Mouse (Mus musculus) forebrain, postnatal 0 days (tissue): ENCODE results near the gene Ctf2. TPM values are rescaled to one million over a fixed set of nuclear protein-coding genes. Genes with fewer than 3 reads are reported as not detected.
"Not testable (repeated sequence)": the region's sequence is repeated elsewhere in the genome, so short reads cannot be mapped to it uniquely, and the experiment has no call there.

Experiments
- ATAC-seq: fragments of 200-750 bp; cut with Nextera tagmentation; 2 replicates; pipeline ENCODE4 v1.8.0; 2017; ENCODE audit warnings: mild to moderate bottlenecking, moderate library complexity
- DNase-seq: peaks from one replicate; pipeline ENCODE4 v3.0.0-alpha.2; 2015
- H3K27ac ChIP-seq: fragments of 300-500 bp; sonication (generic); 2 replicates; pipeline ENCODE4 v1.5.1; 2014; ENCODE audit warnings: low read depth, mild to moderate bottlenecking, antibody characterized with exemption, low read length, moderate library complexity, mixed read lengths
- H3K27me3 ChIP-seq: fragments of 300-500 bp; sonication (generic); 2 replicates; pipeline ENCODE4 v1.6.1; 2014; ENCODE audit warnings: mild to moderate bottlenecking, low read length, mixed read lengths; ENCODE audit not compliant: insufficient read depth
- H3K36me3 ChIP-seq: fragments of 300-500 bp; sonication (generic); 2 replicates; pipeline ENCODE4 v1.6.1; 2014; ENCODE audit warnings: mild to moderate bottlenecking, moderate library complexity; ENCODE audit not compliant: insufficient read depth
- H3K4me1 ChIP-seq: fragments of 300-500 bp; sonication (generic); 2 replicates; pipeline ENCODE4 v1.6.1; 2014; ENCODE audit warnings: antibody characterized with exemption; ENCODE audit not compliant: insufficient read depth
- H3K4me2 ChIP-seq: fragments of 300-500 bp; sonication (generic); 2 replicates; pipeline ENCODE4 v1.6.1; 2014; ENCODE audit warnings: low read depth, mild to moderate bottlenecking, moderate library complexity
- H3K4me3 ChIP-seq: fragments of 300-500 bp; sonication (generic); 2 replicates; pipeline ENCODE4 v1.5.1; 2014; ENCODE audit warnings: low read depth, low read length, mixed read lengths
- H3K9ac ChIP-seq: fragments of 300-500 bp; sonication (generic); 2 replicates; pipeline ENCODE4 v1.6.1; 2014; ENCODE audit warnings: mild to moderate bottlenecking
- H3K9me3 ChIP-seq: fragments of 300-500 bp; sonication (generic); 2 replicates; pipeline ENCODE4 v1.6.1; 2016; ENCODE audit warnings: low read length
- CTCF ChIP-seq: sonication (generic); IDR thresholded peaks from 2 replicates; pipeline ENCODE4 v1.5.1; 2016; ENCODE audit warnings: antibody characterized with exemption, control low read depth, low read depth
- WGBS: fragments of 180-500 bp; shearing (Covaris S2); extraction: QIAGEN DNeasy Blood & Tissue Kit; methylation state at CpG from one replicate; pipeline ENCODE4 v1.1.7; 2014; 5-methylcytosine and 5-hydroxymethylcytosine counted together
- polyA plus RNA-seq: library from polyadenylated mRNA; unstranded; fragments of >200 nt; fragmentation: Nextera tagmentation; extraction: Ambion mirVana; gene quantifications from 2 replicates; pipeline ENCODE4 v1.2.1, GENCODE M21; 2015
- total RNA-seq: library from RNA; depleted of rRNA; stranded (reverse); fragments of >200 nt; gene quantifications from 2 replicates; pipeline ENCODE4 v1.2.3, GENCODE M21; 2014; rRNA removed

Ctf2 gene
- total RNA-seq (not detected in 2 replicates), polyA plus RNA-seq (not detected in 2 replicates)

DNA sequence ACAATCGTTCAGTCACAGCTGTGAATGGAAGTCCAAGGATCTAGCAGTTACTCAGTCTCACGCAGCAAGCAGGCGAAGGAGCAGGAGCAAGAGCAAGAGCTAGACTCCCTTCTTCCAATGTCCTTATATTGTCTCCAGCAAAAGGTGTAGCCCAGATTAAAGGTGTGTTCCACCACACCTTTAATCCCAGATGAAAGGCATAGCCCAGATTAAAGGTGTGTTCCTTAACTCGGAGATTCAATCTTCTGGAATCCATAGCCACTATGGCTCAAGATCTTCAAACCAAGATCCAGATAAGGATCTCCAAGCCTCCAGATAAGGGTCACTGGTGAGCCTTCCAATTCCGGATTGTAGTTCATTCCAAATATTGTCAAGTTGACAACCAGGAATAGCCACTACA, at the start of gene Ctf2:
TSS of gene Ctf2 (minus strand) at position 101 of the 400 bp plus-strand sequence.
- not testable (repeated sequence) for H3K27ac ChIP-seq, H3K4me3 ChIP-seq, H3K4me2 ChIP-seq, DNase-seq, H3K9ac ChIP-seq, H3K27me3 ChIP-seq, H3K36me3 ChIP-seq, ATAC-seq, H3K4me1 ChIP-seq, H3K9me3 ChIP-seq
- no CpG with 5 or more reads among the region's 5 CpGs for WGBS

DNA sequence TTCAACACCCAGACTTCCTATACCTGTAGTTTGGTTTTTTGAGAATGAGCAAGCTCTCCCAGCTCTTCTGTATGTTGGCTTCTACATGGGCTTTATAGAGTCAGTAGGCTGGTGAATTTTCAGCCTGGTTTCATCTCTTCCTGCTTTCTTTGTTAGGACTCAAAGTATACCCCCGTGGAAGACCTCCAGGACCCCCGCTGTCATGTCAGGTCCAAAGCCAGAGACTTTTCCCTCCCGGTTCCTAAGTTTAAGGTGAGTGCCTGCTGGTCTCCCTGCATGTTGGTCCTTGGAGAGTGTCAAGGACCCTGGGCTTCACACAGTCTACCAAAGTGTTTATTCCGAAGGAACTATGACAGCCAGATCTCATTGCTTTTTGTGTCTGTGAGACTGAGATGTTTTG, 46.4 kb upstream of the Ctf2 start:
- WGBS = 69% methylated on average over 4 of the region's 4 CpGs
- DNase-seq = no peak
- no peak for TF ChIP-seq CTCF
- H3K36me3 ChIP-seq = peaks cover 29% of the 10 kb centered on the region
- no peak for ATAC-seq
- no peaks in the 10 kb centered on the region for H3K9me3 ChIP-seq
- peak overlapping the region; percentile 79 for H3K9ac ChIP-seq
- peak overlapping the region; percentile 72 for H3K4me2 ChIP-seq
- H3K27me3 ChIP-seq = no peaks in the 10 kb centered on the region
- peak overlapping the region; percentile 80 for H3K4me3 ChIP-seq
- H3K27ac ChIP-seq = no peak overlapping the region
- H3K4me1 ChIP-seq = peaks cover 6% of the 10 kb centered on the region; the same call in 1 of the 2 replicates

DNA sequence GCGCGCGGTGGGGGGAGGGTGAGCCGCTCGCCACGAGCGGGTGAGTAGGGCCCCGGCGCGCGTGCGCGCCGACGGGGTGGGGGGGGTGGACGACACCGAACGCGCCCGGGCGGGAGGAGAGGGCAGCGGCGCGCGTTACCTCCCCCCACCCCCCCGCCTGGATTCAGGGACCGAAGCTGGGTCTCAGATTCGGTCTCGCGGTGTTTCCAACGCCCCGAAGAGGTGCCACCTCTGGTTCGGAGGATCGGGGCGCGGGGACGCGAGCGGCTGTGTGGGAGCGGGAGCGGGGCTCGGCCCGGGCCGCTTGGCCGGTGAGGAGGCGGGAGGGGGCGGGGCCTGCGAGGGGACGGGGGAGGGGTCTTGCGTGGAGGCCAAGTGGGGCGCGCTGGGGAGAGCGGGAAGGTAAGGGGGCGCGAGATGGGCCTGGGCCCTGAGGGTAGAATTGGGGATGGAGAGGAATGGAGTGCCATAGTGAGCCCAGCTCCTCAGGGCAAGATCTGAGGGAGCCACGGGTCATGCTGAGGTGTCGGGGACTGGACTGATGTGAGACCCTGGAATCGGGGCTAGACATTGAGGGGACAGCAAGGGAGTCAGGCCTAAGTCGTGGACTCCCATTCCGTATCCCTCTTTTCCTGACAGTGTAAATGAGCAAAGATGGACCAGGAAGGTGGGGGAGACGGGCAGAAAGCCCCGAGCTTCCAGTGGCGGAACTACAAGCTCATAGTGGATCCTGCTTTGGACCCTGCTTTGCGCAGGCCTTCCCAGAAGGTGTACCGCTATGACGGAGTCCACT, 45.7 kb upstream of the Ctf2 start:
- H3K9me3 ChIP-seq = no peaks in the 10 kb centered on the region
- no peak for TF ChIP-seq CTCF

DNA sequence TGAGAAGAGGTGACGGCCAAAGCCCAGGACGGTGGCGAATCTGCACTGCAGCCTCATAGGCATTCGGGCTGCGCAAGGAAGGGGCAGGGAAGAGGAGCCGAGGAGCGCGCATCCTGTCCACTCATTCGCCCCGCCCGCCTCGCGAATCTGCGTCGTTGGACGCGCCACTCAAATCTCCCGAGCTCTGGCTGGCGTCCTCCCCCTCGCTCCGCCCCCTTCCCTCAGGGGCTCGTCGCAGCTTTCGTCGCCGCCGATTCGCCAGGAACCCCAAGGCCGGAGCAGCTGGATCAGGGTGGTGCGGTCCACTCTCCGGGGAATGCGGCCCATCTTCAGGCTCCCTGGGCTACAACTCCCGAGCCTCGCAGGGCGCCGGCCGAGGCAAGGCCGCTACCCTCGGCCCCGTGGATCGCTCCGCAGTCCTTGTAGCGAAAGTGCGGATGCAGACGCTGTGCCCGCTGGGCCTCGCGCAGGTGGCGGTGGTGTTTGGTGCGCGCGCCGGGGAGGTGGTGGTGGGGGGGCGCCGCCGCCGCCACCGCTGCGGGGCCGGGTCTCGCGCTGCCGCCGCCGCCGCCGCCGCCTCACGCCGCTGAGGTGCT, 45.0 kb upstream of the Ctf2 start:
- peak; percentile 96 for ATAC-seq
- WGBS = 1% methylated on average over 60 of the region's 70 CpGs
- no peak for TF ChIP-seq CTCF

More for the DNA sequence above, 45.7 kb upstream of the Ctf2 start:
- peak; percentile 63 for DNase-seq
- ATAC-seq = no peak; the same call in 1 of the 2 replicates
- peak overlapping the region; percentile 79 for H3K9ac ChIP-seq
- peak overlapping the region; percentile 72 for H3K4me2 ChIP-seq
- 6% methylated on average over 57 of the region's 66 CpGs for WGBS
- H3K4me3 ChIP-seq = peak overlapping the region; percentile 80
- H3K27ac ChIP-seq = peak overlapping the region; percentile 97
- peaks cover 6% of the 10 kb centered on the region; the same call in 1 of the 2 replicates for H3K4me1 ChIP-seq
- H3K36me3 ChIP-seq = peaks cover 25% of the 10 kb centered on the region
- H3K27me3 ChIP-seq = no peaks in the 10 kb centered on the region

DNA sequence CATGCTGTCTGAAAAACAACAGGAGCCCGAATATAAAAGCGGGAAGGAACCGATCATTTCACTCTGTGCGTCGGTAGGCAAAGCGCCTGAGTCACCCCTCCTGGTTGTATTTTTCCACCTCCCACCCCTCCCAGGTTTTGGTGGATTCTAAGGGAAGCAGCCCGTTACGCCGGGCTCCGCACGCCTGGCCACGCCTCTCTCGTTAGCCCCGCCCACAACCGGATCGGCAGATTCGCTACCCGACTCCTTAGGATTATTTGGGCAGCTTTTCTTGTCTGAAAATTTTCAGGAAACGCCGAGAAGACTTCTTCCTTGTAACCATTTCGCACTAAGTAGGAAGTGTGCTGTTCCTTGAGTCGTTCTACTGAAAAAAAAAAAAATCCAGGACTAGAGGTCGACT, 44.5 kb upstream of the Ctf2 start, which contains the start of gene Setd1a:
TSS of gene Setd1a (plus strand) at position 245 of the 400 bp plus-strand sequence.
- Histone ChIP-seq H3K9ac (peak within 1 kb of the TSS; percentile 79), H3K4me2 (peak within 1 kb of the TSS; percentile 72), H3K4me3 (peak within 1 kb of the TSS; percentile 80), H3K4me1 (peaks cover 6% of the 10 kb centered on the region; the same call in 1 of the 2 replicates), H3K27me3 (no peaks in the 10 kb centered on the region), H3K36me3 (peaks cover 14% of the 10 kb centered on the region), H3K9me3 (no peaks in the 10 kb centered on the region), H3K27ac (peak within 1 kb of the TSS; percentile 97)
- ATAC-seq (peak; percentile 81), DNase-seq (peak; percentile 94)
- WGBS = under 1% methylated on average over 23 of the region's 23 CpGs
- TF ChIP-seq CTCF = no peak

More for the DNA sequence above, 45.0 kb upstream of the Ctf2 start:
- Histone ChIP-seq H3K4me2 (peak overlapping the region; percentile 72), H3K36me3 (peaks cover 18% of the 10 kb centered on the region), H3K4me1 (peaks cover 6% of the 10 kb centered on the region; the same call in 1 of the 2 replicates), H3K27me3 (no peaks in the 10 kb centered on the region), H3K27ac (peak overlapping the region; percentile 97), H3K9me3 (no peaks in the 10 kb centered on the region), H3K9ac (peak overlapping the region; percentile 79), H3K4me3 (peak overlapping the region; percentile 80)
- peak; percentile 99 for DNase-seq

GRCm38 (mm10) chr7:127775837-127776236, 43.9 kb upstream of the Ctf2 start:
- H3K9me3 ChIP-seq, H3K36me3 ChIP-seq, H3K27me3 ChIP-seq, ATAC-seq, H3K4me1 ChIP-seq, DNase-seq: not testable (repeated sequence)
- H3K4me2 ChIP-seq = peak overlapping the region; percentile 72
- H3K4me3 ChIP-seq = peak overlapping the region; percentile 80
- peak overlapping the region; percentile 97 for H3K27ac ChIP-seq
- 76% methylated on average over 7 of the region's 7 CpGs for WGBS
- peak overlapping the region; percentile 79; the same call in 1 of the 2 replicates for H3K9ac ChIP-seq
